Mouse (Mus musculus): ENCODE data around the gene Mchr1. TPM values are rescaled to one million over a fixed set of nuclear protein-coding genes. Genes with fewer than 3 reads are reported as not detected.

The Mchr1 gene
- total RNA-seq, 2 experiments from 2014 or later = 0.23 to 0.51 TPM

- DNase-seq (ENCODE audit: low spot score in 2 of 2) = no peak
Measured at GRCm38 (mm10) chr15:81267416-81267815, 32.1 kb downstream of the Mchr1 start.

- peak in 1 of 2 experiments; percentile 19 for DNase-seq (ENCODE audit: low spot score in 2 of 2)
Measured at GRCm38 (mm10) chr15:81272305-81273053, 37.2 kb downstream of the Mchr1 start.

- DNase-seq (ENCODE audit: low spot score in 2 of 2) = no peak
Measured at GRCm38 (mm10) chr15:81273361-81273760, 38.1 kb downstream of the Mchr1 start.

GRCm38 (mm10) chr15:81277928-81278327, 42.6 kb downstream of the Mchr1 start:
- no peak for DNase-seq (ENCODE audit: low spot score in 2 of 2)

- DNase-seq (ENCODE audit: low spot score in 2 of 2) = no peak
Measured at GRCm38 (mm10) chr15:81278699-81279098, 43.4 kb downstream of the Mchr1 start.

- no peak for DNase-seq (ENCODE audit: low spot score in 2 of 2)
Measured at GRCm38 (mm10) chr15:81284121-81284734, 48.9 kb downstream of the Mchr1 start.

Other genes starting within 250 kb of the Mchr1 start
- gene Mrtfa, start 44.7 kb upstream of the Mchr1 start, total RNA-seq (2021) = 10 to 100 TPM; 24.3 to 29.4 TPM
- gene Slc25a17, start 125.3 kb downstream of the Mchr1 start, total RNA-seq (2021) = 100 to 1,000 TPM in 1 of 2 experiments, 10 to 100 TPM in 1; 62.3 to 108 TPM
- gene St13, start 164.6 kb downstream of the Mchr1 start, total RNA-seq (2021) = 100 to 1,000 TPM; 319 to 323 TPM
- 10 to 100 TPM; 28.0 to 30.1 TPM for gene Xpnpep3, start 164.6 kb downstream of the Mchr1 start, total RNA-seq (2021)
- gene Dnajb7, start 172.8 kb downstream of the Mchr1 start, total RNA-seq (2021) = not detected
- gene Rbx1, start 230.8 kb downstream of the Mchr1 start, total RNA-seq (2021) = 100 to 1,000 TPM; 133 to 140 TPM

Data from adrenal gland, adult 18-20 months (tissue).